Mouse (Mus musculus) ES-E14 (cell line): ENCODE measurements around the gene Ikzf3.

ENCODE experiments used
- CHD2 ChIP-seq: IDR thresholded peaks from 2 replicates; pipeline ENCODE4 v1.6.1; 2014; ENCODE audit warnings: mild to moderate bottlenecking, low read depth, low read length, inconsistent platforms
- ZC3H11A ChIP-seq: IDR thresholded peaks from 2 replicates; pipeline ENCODE4 v1.6.1; 2012; ENCODE audit warnings: low read depth, mild to moderate bottlenecking, inconsistent platforms, low read length, borderline replicate concordance

- TF ChIP-seq CHD2 (no peak), ZC3H11A (no peak)
Measured at GRCm38 (mm10) chr11:98543414-98543813, 2.4 kb downstream of the Ikzf3 start.
